ENCODE assay signal across 16 mouse cellular contexts in the genomic region with DNA sequence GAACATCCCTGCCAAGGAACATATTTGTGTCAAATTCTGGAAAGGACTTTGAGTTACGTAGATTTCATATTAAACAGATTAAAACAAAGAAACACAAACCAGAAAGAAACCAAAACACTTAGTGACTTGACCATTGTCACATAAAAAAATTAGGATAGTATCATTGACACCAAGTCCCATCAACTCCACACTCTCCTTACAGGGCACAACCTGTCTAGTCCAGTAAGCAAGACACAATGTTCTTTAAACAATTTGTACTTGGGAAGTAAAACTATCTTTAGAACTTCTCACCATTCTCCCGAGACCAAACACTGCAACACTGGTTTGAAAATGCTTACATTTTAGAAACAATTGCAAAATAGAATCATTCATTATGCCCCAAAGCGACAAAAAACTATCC.
"Had no signal": no experiment of that assay in that cellular context is flagged by ENCODE, and none has a peak within 500 bp of the region (broad histone marks: within the 10 kb centered on the region; RNA-seq: fewer than 3 reads in every experiment).

No protein-coding gene starts in this region.

- H3K4me3 ChIP-seq: neural tube, embryonic 13.5 days; neural tube, embryonic 15.5 days; stomach, embryonic 15.5 days had no signal

- H3K9ac ChIP-seq: neural tube, embryonic 13.5 days; neural tube, embryonic 15.5 days; stomach, embryonic 15.5 days had no signal

- H3K27me3 ChIP-seq: neural tube, embryonic 13.5 days; neural tube, embryonic 15.5 days; stomach, embryonic 15.5 days had no signal

- H3K36me3 ChIP-seq: neural tube, embryonic 13.5 days; neural tube, embryonic 15.5 days; stomach, embryonic 15.5 days had no signal

- H3K4me2 ChIP-seq: neural tube, embryonic 13.5 days; neural tube, embryonic 15.5 days; stomach, embryonic 15.5 days had no signal

- DNase-seq: retina, postnatal 1 day; right cerebral cortex, adult 18-20 months; right cerebral cortex, postnatal 14 days; right cerebral cortex, postnatal 25 days; right cerebral cortex, postnatal 4 days; spleen, adult 18-20 months; thymus, adult 18-20 months; thymus, adult 2 months; thymus, postnatal 14 days; thymus, postnatal 25 days; thymus, postnatal 36 days; thymus, postnatal 4 days had no signal

- H3K9me3 ChIP-seq: neural tube, embryonic 13.5 days; neural tube, embryonic 15.5 days; stomach, embryonic 15.5 days had no signal

- H3K27ac ChIP-seq: neural tube, embryonic 13.5 days; neural tube, embryonic 15.5 days; stomach, embryonic 15.5 days; stomach, postnatal 0 days had no signal

- H3K4me1 ChIP-seq: neural tube, embryonic 13.5 days; neural tube, embryonic 15.5 days; stomach, embryonic 15.5 days had no signal
